Mouse (Mus musculus): ENCODE data around the gene Rbp1. TPM values are rescaled to one million over a fixed set of nuclear protein-coding genes. Genes with fewer than 3 reads are reported as not detected.

Rbp1 gene
- 0.16 TPM in 1 of 2 replicates, not detected in the other for total RNA-seq (2023)

GRCm38 (mm10) chr9:98422656-98423055 is at the start of gene Rbp1:
Gene Rbp1 (plus strand): TSS chr9:98422961.

GRCm38 (mm10) chr9:98485815-98486214 is 63.1 kb downstream of the Rbp1 start, which contains the start of gene Rbp2:
Gene Rbp2 (plus strand): TSS chr9:98486115.

Other genes with a start within 250 kb of the Rbp1 start
- gene Nmnat3, start 135.5 kb upstream of the Rbp1 start, total RNA-seq (2023): 1.4 TPM in 2 replicates
- not detected in 2 replicates for gene Rbp2, start 63.2 kb downstream of the Rbp1 start, total RNA-seq (2023)
- 74.8 and 98.1 TPM in 2 replicates for gene Copb2, start 140.8 kb downstream of the Rbp1 start, total RNA-seq (2023)
- gene Mrps22, start 178.7 kb downstream of the Rbp1 start, total RNA-seq (2023): 8.3 and 9.0 TPM in 2 replicates